Mouse (Mus musculus): ENCODE results near the gene Cdc27. TPM values are rescaled to one million over a fixed set of nuclear protein-coding genes. Genes with fewer than 3 reads are reported as not detected.
"Not testable (repeated sequence)": the region's sequence is repeated elsewhere in the genome, so short reads cannot be mapped to it uniquely, and the experiment has no call there.

The Cdc27 gene
- polyA plus RNA-seq, 1 experiment from 2014 or later, result 57.6 TPM

DNA sequence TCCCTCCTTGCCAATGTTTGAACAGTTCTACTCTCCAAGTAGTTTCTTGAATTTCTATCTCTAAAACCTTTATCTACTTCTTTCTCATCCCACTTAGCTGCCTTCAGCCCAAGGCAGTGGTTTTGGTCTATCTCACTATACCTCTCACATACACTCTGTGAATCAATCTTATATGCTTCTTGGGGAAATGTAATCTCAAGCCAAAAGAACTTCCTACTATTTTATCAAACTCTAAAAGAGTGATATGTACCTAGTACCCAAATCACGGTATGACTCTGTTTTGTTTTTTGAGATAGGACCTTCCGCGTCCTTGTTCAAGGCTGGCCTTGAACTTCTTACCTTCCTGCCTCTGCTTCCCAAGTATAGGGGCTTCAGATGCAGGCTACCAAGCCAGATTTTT lies 2.9 kb downstream of the Cdc27 start:
- Histone ChIP-seq H3K27ac (replicated peaks; ENCODE audit: low read depth, low read length) (no peak overlapping the region), H3K4me2 (ENCODE audit: low read depth, severe bottlenecking) (no peak overlapping the region), H3K4me3 (ENCODE audit: low read depth, low read length) (no peak overlapping the region), H3K9me3 (ENCODE audit: control insufficient read depth, low read length) (no peaks in the 10 kb centered on the region), H3K36me3 (ENCODE audit: control insufficient read depth, insufficient read depth, low read length) (no peaks in the 10 kb centered on the region), H3K4me1 (ENCODE audit: control insufficient read depth, insufficient read depth, low read length) (no peaks in the 10 kb centered on the region), H3K9ac (ENCODE audit: low read length) (no peak overlapping the region), H3K27me3 (ENCODE audit: control insufficient read depth, insufficient read depth, low read length) (no peaks in the 10 kb centered on the region)
- ATAC-seq (ENCODE audit: insufficient number of reproducible peaks, low FRiP score, low TSS enrichment, low read depth), result no peak
- DNase-seq (ENCODE audit: low spot score), result no peak
- WGBS, result 97% methylated on average over 3 of the region's 3 CpGs

- Histone ChIP-seq H3K4me2 (ENCODE audit: low read depth, severe bottlenecking) (no peak overlapping the region), H3K9ac (ENCODE audit: low read length) (no peak overlapping the region), H3K9me3 (ENCODE audit: control insufficient read depth, low read length) (no peaks in the 10 kb centered on the region), H3K36me3 (ENCODE audit: control insufficient read depth, insufficient read depth, low read length) (peaks cover 4% of the 10 kb centered on the region), H3K27me3 (ENCODE audit: control insufficient read depth, insufficient read depth, low read length) (no peaks in the 10 kb centered on the region), H3K4me3 (ENCODE audit: low read depth, low read length) (no peak overlapping the region), H3K4me1 (ENCODE audit: control insufficient read depth, insufficient read depth, low read length) (no peaks in the 10 kb centered on the region), H3K27ac (replicated peaks; ENCODE audit: low read depth, low read length) (no peak overlapping the region)
- DNase-seq (ENCODE audit: low spot score), result no peak
- no peak for ATAC-seq (ENCODE audit: insufficient number of reproducible peaks, low FRiP score, low TSS enrichment, low read depth)
- 92% methylated on average over 2 of the region's 2 CpGs for WGBS
These were observed 5.9 kb downstream of the Cdc27 start for GRCm38 (mm10) chr11:104544507-104544906.

- not testable (repeated sequence) for H3K4me3 ChIP-seq (ENCODE audit: low read depth, low read length); H3K4me2 ChIP-seq (ENCODE audit: low read depth, severe bottlenecking); H3K9ac ChIP-seq (ENCODE audit: low read length); H3K4me1 ChIP-seq (ENCODE audit: control insufficient read depth, insufficient read depth, low read length); H3K27ac ChIP-seq (replicated peaks; ENCODE audit: low read depth, low read length); H3K9me3 ChIP-seq (ENCODE audit: control insufficient read depth, low read length); DNase-seq (ENCODE audit: low spot score); H3K27me3 ChIP-seq (ENCODE audit: control insufficient read depth, insufficient read depth, low read length); H3K36me3 ChIP-seq (ENCODE audit: control insufficient read depth, insufficient read depth, low read length); ATAC-seq (ENCODE audit: insufficient number of reproducible peaks, low FRiP score, low TSS enrichment, low read depth)
- WGBS, result 74% methylated on average over 2 of the region's 2 CpGs
These were observed 7.1 kb downstream of the Cdc27 start for GRCm38 (mm10) chr11:104543337-104543736.

DNA sequence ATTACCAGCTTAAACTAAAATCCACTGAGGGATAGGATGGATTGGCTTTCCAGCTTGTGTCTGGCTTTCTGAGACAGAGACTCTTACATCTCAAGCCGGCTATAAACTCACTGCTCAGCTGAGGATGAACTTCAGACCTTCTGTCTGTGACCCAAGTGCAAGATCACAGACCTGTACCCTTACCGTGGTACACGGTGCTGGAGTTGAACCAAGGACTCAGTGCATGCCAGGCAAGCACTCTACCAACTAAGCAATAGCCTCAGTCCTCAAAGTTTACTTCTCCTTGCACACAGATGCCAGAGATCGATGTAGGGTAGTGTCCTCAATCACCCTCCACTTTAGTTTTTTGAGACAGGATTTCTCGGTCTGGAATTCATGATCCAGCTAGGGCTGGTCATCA lies 10.6 kb downstream of the Cdc27 start:
- DNase-seq (ENCODE audit: low spot score), result no peak
- ATAC-seq (ENCODE audit: insufficient number of reproducible peaks, low FRiP score, low TSS enrichment, low read depth), result no peak
- WGBS, result 97% methylated on average over 5 of the region's 5 CpGs
- H3K27ac ChIP-seq (replicated peaks; ENCODE audit: low read depth, low read length), result no peak overlapping the region
- H3K4me2 ChIP-seq (ENCODE audit: low read depth, severe bottlenecking), result no peak overlapping the region
- no peaks in the 10 kb centered on the region for H3K9me3 ChIP-seq (ENCODE audit: control insufficient read depth, low read length)
- H3K4me1 ChIP-seq (ENCODE audit: control insufficient read depth, insufficient read depth, low read length), result no peaks in the 10 kb centered on the region
- H3K4me3 ChIP-seq (ENCODE audit: low read depth, low read length), result no peak overlapping the region
- H3K36me3 ChIP-seq (ENCODE audit: control insufficient read depth, insufficient read depth, low read length), result peaks cover 4% of the 10 kb centered on the region
- H3K27me3 ChIP-seq (ENCODE audit: control insufficient read depth, insufficient read depth, low read length), result no peaks in the 10 kb centered on the region
- no peak overlapping the region for H3K9ac ChIP-seq (ENCODE audit: low read length)

GRCm38 (mm10) chr11:104537945-104538555 lies 12.4 kb downstream of the Cdc27 start:
- Histone ChIP-seq H3K4me3 (ENCODE audit: low read depth, low read length) (no peak overlapping the region), H3K9me3 (ENCODE audit: control insufficient read depth, low read length) (no peaks in the 10 kb centered on the region), H3K27me3 (ENCODE audit: control insufficient read depth, insufficient read depth, low read length) (no peaks in the 10 kb centered on the region), H3K36me3 (ENCODE audit: control insufficient read depth, insufficient read depth, low read length) (peaks cover 8% of the 10 kb centered on the region), H3K9ac (ENCODE audit: low read length) (no peak overlapping the region), H3K4me1 (ENCODE audit: control insufficient read depth, insufficient read depth, low read length) (no peaks in the 10 kb centered on the region), H3K4me2 (ENCODE audit: low read depth, severe bottlenecking) (no peak overlapping the region), H3K27ac (replicated peaks; ENCODE audit: low read depth, low read length) (no peak overlapping the region)
- DNase-seq (ENCODE audit: low spot score), result no peak
- ATAC-seq (ENCODE audit: insufficient number of reproducible peaks, low FRiP score, low TSS enrichment, low read depth), result no peak
- WGBS, result 92% methylated on average over 2 of the region's 2 CpGs

GRCm38 (mm10) chr11:104536843-104537242 lies 13.6 kb downstream of the Cdc27 start:
- WGBS, result 91% methylated on average over 2 of the region's 2 CpGs
- ATAC-seq (ENCODE audit: insufficient number of reproducible peaks, low FRiP score, low TSS enrichment, low read depth) (no peak), DNase-seq (ENCODE audit: low spot score) (no peak)
- Histone ChIP-seq H3K27ac (replicated peaks; ENCODE audit: low read depth, low read length) (no peak overlapping the region), H3K9ac (ENCODE audit: low read length) (no peak overlapping the region), H3K4me1 (ENCODE audit: control insufficient read depth, insufficient read depth, low read length) (no peaks in the 10 kb centered on the region), H3K27me3 (ENCODE audit: control insufficient read depth, insufficient read depth, low read length) (no peaks in the 10 kb centered on the region), H3K4me3 (ENCODE audit: low read depth, low read length) (no peak overlapping the region), H3K4me2 (ENCODE audit: low read depth, severe bottlenecking) (no peak overlapping the region), H3K36me3 (ENCODE audit: control insufficient read depth, insufficient read depth, low read length) (peaks cover 10% of the 10 kb centered on the region), H3K9me3 (ENCODE audit: control insufficient read depth, low read length) (no peaks in the 10 kb centered on the region)

GRCm38 (mm10) chr11:104525935-104526334 lies 24.5 kb downstream of the Cdc27 start:
- 95% methylated on average over 6 of the region's 6 CpGs for WGBS
- H3K4me1 ChIP-seq (ENCODE audit: control insufficient read depth, insufficient read depth, low read length), result no peaks in the 10 kb centered on the region
- no peaks in the 10 kb centered on the region for H3K9me3 ChIP-seq (ENCODE audit: control insufficient read depth, low read length)
- no peaks in the 10 kb centered on the region for H3K27me3 ChIP-seq (ENCODE audit: control insufficient read depth, insufficient read depth, low read length)
- ATAC-seq (ENCODE audit: insufficient number of reproducible peaks, low FRiP score, low TSS enrichment, low read depth), result no peak
- H3K9ac ChIP-seq (ENCODE audit: low read length), result no peak overlapping the region
- H3K27ac ChIP-seq (replicated peaks; ENCODE audit: low read depth, low read length), result no peak overlapping the region
- H3K4me2 ChIP-seq (ENCODE audit: low read depth, severe bottlenecking), result no peak overlapping the region
- H3K36me3 ChIP-seq (ENCODE audit: control insufficient read depth, insufficient read depth, low read length), result peaks cover 15% of the 10 kb centered on the region; the same call in 1 of the 2 replicates
- DNase-seq (ENCODE audit: low spot score), result no peak
- no peak overlapping the region for H3K4me3 ChIP-seq (ENCODE audit: low read depth, low read length)

GRCm38 (mm10) chr11:104512436-104512835 lies 38.0 kb downstream of the Cdc27 start:
- peaks cover 13% of the 10 kb centered on the region for H3K36me3 ChIP-seq (ENCODE audit: control insufficient read depth, insufficient read depth, low read length)
- ATAC-seq (ENCODE audit: insufficient number of reproducible peaks, low FRiP score, low TSS enrichment, low read depth) (no peak), DNase-seq (ENCODE audit: low spot score) (no peak)
- H3K9ac ChIP-seq (ENCODE audit: low read length), result no peak overlapping the region
- no peak overlapping the region for H3K4me3 ChIP-seq (ENCODE audit: low read depth, low read length)
- H3K9me3 ChIP-seq (ENCODE audit: control insufficient read depth, low read length), result no peaks in the 10 kb centered on the region
- no peaks in the 10 kb centered on the region for H3K27me3 ChIP-seq (ENCODE audit: control insufficient read depth, insufficient read depth, low read length)
- H3K4me2 ChIP-seq (ENCODE audit: low read depth, severe bottlenecking), result no peak overlapping the region
- H3K4me1 ChIP-seq (ENCODE audit: control insufficient read depth, insufficient read depth, low read length), result no peaks in the 10 kb centered on the region
- whole genome bisulfite sequencing, result 91% methylated on average over 4 of the region's 4 CpGs
- no peak overlapping the region for H3K27ac ChIP-seq (replicated peaks; ENCODE audit: low read depth, low read length)

DNA sequence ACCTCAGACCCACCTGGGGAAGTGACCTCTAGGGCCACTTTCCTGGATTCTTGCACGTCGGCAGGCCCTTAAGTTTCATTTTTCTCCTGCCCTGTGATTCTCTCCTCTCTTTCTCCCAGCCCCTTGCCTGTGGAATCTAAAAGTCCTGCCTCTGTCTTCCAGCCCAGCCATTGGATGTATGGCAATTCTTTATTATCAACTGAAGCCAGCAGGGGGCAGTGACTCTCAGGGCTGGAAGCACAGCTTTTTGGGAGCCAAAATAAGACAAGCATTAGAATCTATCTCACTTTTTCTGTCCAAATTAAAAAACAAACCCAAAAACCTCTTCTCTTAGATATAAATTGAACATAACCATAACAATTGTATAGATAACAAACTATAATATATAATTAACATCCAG lies 39.8 kb downstream of the Cdc27 start:
- 92% methylated on average over 2 of the region's 2 CpGs for WGBS
- H3K27ac ChIP-seq (replicated peaks; ENCODE audit: low read depth, low read length), result no peak overlapping the region
- no peak overlapping the region for H3K4me2 ChIP-seq (ENCODE audit: low read depth, severe bottlenecking)
- H3K36me3 ChIP-seq (ENCODE audit: control insufficient read depth, insufficient read depth, low read length), result peaks cover 15% of the 10 kb centered on the region
- H3K4me1 ChIP-seq (ENCODE audit: control insufficient read depth, insufficient read depth, low read length), result no peaks in the 10 kb centered on the region
- no peaks in the 10 kb centered on the region for H3K27me3 ChIP-seq (ENCODE audit: control insufficient read depth, insufficient read depth, low read length)
- no peak overlapping the region for H3K4me3 ChIP-seq (ENCODE audit: low read depth, low read length)
- ATAC-seq (ENCODE audit: insufficient number of reproducible peaks, low FRiP score, low TSS enrichment, low read depth) (no peak), DNase-seq (ENCODE audit: low spot score) (peak; percentile 50)
- H3K9me3 ChIP-seq (ENCODE audit: control insufficient read depth, low read length), result no peaks in the 10 kb centered on the region
- no peak overlapping the region for H3K9ac ChIP-seq (ENCODE audit: low read length)
